Mouse (Mus musculus): Measurements from ENCODE around the gene Sh3bp5l. TPM values are rescaled to one million over a fixed set of nuclear protein-coding genes. Genes with fewer than 3 reads are reported as not detected.
A peak's percentile ranks its signal among the peaks of the same experiment; 100 is the strongest.

Gene Sh3bp5l
- 47.1 and 47.7 TPM in 2 replicates for polyA plus RNA-seq (2015; fragmentation: Nextera tagmentation; extraction: Ambion mirVana)

GRCm38 (mm10) chr11:58330276-58331148, at the start of gene Sh3bp5l, which contains the start of gene Zfp672:
Sh3bp5l (plus strand) TSS chr11:58330724.
Zfp672 (minus strand) TSS chr11:58330339.
- Histone ChIP-seq H3K4me1 (peaks cover 55% of the 10 kb centered on the region), H3K27me3 (replicated peaks) (no peaks in the 10 kb centered on the region), H3K9ac (replicated peaks) (peak within 1 kb of the TSS; percentile 86), H3K9me3 (replicated peaks) (no peaks in the 10 kb centered on the region), H3K4me2 (peak within 1 kb of the TSS; percentile 92), H3K27ac (replicated peaks) (peak within 1 kb of the TSS; percentile 81), H3K36me3 (peaks cover 28% of the 10 kb centered on the region), H3K4me3 (replicated peaks) (peak within 1 kb of the TSS; percentile 91)
- peak; percentile 96 for ATAC-seq (ENCODE audit: low FRiP score)
- under 1% methylated on average over 52 of the region's 52 CpGs for WGBS

- no peak overlapping the region for H3K4me2 ChIP-seq
- WGBS = 89% methylated on average over 13 of the region's 13 CpGs
- ATAC-seq (ENCODE audit: low FRiP score) = no peak
- no peaks in the 10 kb centered on the region for H3K9me3 ChIP-seq (replicated peaks)
- H3K36me3 ChIP-seq = no peaks in the 10 kb centered on the region
- no peaks in the 10 kb centered on the region for H3K4me1 ChIP-seq
- no peak overlapping the region for H3K27ac ChIP-seq (replicated peaks)
- no peaks in the 10 kb centered on the region for H3K27me3 ChIP-seq (replicated peaks)
- no peak overlapping the region for H3K9ac ChIP-seq (replicated peaks)
- H3K4me3 ChIP-seq (replicated peaks) = no peak overlapping the region
Measured at GRCm38 (mm10) chr11:58281970-58282496, 48.5 kb upstream of the Sh3bp5l start.

- Histone ChIP-seq H3K4me2 (no peak overlapping the region), H3K4me3 (replicated peaks) (no peak overlapping the region), H3K9me3 (replicated peaks) (no peaks in the 10 kb centered on the region), H3K4me1 (no peaks in the 10 kb centered on the region), H3K27ac (replicated peaks) (no peak overlapping the region), H3K27me3 (replicated peaks) (no peaks in the 10 kb centered on the region), H3K36me3 (no peaks in the 10 kb centered on the region), H3K9ac (replicated peaks) (no peak overlapping the region)
- 89% methylated on average over 5 of the region's 5 CpGs for WGBS
- ATAC-seq (ENCODE audit: low FRiP score) = no peak
Measured at GRCm38 (mm10) chr11:58282518-58282917, 48.0 kb upstream of the Sh3bp5l start.

GRCm38 (mm10) chr11:58289992-58290682, 40.4 kb upstream of the Sh3bp5l start:
- Histone ChIP-seq H3K9me3 (replicated peaks) (no peaks in the 10 kb centered on the region), H3K27ac (replicated peaks) (no peak overlapping the region), H3K27me3 (replicated peaks) (no peaks in the 10 kb centered on the region), H3K4me1 (no peaks in the 10 kb centered on the region), H3K4me2 (no peak overlapping the region), H3K9ac (replicated peaks) (no peak overlapping the region), H3K36me3 (no peaks in the 10 kb centered on the region), H3K4me3 (replicated peaks) (no peak overlapping the region)
- WGBS = 81% methylated on average over 9 of the region's 9 CpGs
- no peak for ATAC-seq (ENCODE audit: low FRiP score)

GRCm38 (mm10) chr11:58290812-58291211, 39.7 kb upstream of the Sh3bp5l start:
- Histone ChIP-seq H3K4me3 (replicated peaks) (no peak overlapping the region), H3K9ac (replicated peaks) (no peak overlapping the region), H3K4me2 (no peak overlapping the region), H3K9me3 (replicated peaks) (no peaks in the 10 kb centered on the region), H3K27ac (replicated peaks) (no peak overlapping the region), H3K36me3 (no peaks in the 10 kb centered on the region), H3K27me3 (replicated peaks) (no peaks in the 10 kb centered on the region), H3K4me1 (no peaks in the 10 kb centered on the region)
- no peak for ATAC-seq (ENCODE audit: low FRiP score)
- 84% methylated on average over 4 of the region's 4 CpGs for WGBS

GRCm38 (mm10) chr11:58292791-58293190, 37.7 kb upstream of the Sh3bp5l start:
- Histone ChIP-seq H3K4me3 (replicated peaks) (no peak overlapping the region), H3K9me3 (replicated peaks) (no peaks in the 10 kb centered on the region), H3K9ac (replicated peaks) (no peak overlapping the region), H3K36me3 (no peaks in the 10 kb centered on the region), H3K4me1 (no peaks in the 10 kb centered on the region), H3K27me3 (replicated peaks) (no peaks in the 10 kb centered on the region), H3K27ac (replicated peaks) (no peak overlapping the region), H3K4me2 (no peak overlapping the region)
- no peak for ATAC-seq (ENCODE audit: low FRiP score)
- WGBS = 50% methylated on average over 4 of the region's 4 CpGs

GRCm38 (mm10) chr11:58297396-58297795, 33.1 kb upstream of the Sh3bp5l start:
- Histone ChIP-seq H3K4me1 (peaks cover 9% of the 10 kb centered on the region; the same call in 1 of the 2 replicates), H3K36me3 (no peaks in the 10 kb centered on the region), H3K4me3 (replicated peaks) (no peak overlapping the region), H3K9me3 (replicated peaks) (no peaks in the 10 kb centered on the region), H3K27me3 (replicated peaks) (no peaks in the 10 kb centered on the region), H3K4me2 (no peak overlapping the region), H3K9ac (replicated peaks) (no peak overlapping the region), H3K27ac (replicated peaks) (no peak overlapping the region)
- no peak for ATAC-seq (ENCODE audit: low FRiP score)
- WGBS = 59% methylated on average over 6 of the region's 6 CpGs

- ATAC-seq (ENCODE audit: low FRiP score) = peak; percentile 42; the same call in 1 of the 2 replicates
- Histone ChIP-seq H3K9ac (replicated peaks) (0 out of 2 replicates have a peak overlapping the region, but pooled peaks have one; percentile 0), H3K4me2 (peak overlapping the region; percentile 69), H3K9me3 (replicated peaks) (no peaks in the 10 kb centered on the region), H3K36me3 (no peaks in the 10 kb centered on the region), H3K4me1 (peaks cover 16% of the 10 kb centered on the region), H3K27ac (replicated peaks) (peak overlapping the region; percentile 76), H3K4me3 (replicated peaks) (peak overlapping the region; percentile 71), H3K27me3 (replicated peaks) (no peaks in the 10 kb centered on the region)
- WGBS = 13% methylated on average over 13 of the region's 13 CpGs
Measured at GRCm38 (mm10) chr11:58301057-58301456, 29.5 kb upstream of the Sh3bp5l start.

- H3K4me3 ChIP-seq (replicated peaks) = peak overlapping the region; percentile 71
Measured at GRCm38 (mm10) chr11:58301837-58302754, 28.4 kb upstream of the Sh3bp5l start.

GRCm38 (mm10) chr11:58302774-58303445, 27.6 kb upstream of the Sh3bp5l start:
- ATAC-seq (ENCODE audit: low FRiP score) = peak; percentile 11
- under 1% methylated on average over 26 of the region's 26 CpGs for WGBS

More at GRCm38 (mm10) chr11:58301837-58302754, 28.4 kb upstream of the Sh3bp5l start:
- H3K27me3 ChIP-seq (replicated peaks) = no peaks in the 10 kb centered on the region
- peak; percentile 92 for ATAC-seq (ENCODE audit: low FRiP score)
- H3K4me2 ChIP-seq = peak overlapping the region; percentile 69
- peaks cover 23% of the 10 kb centered on the region for H3K4me1 ChIP-seq
- H3K27ac ChIP-seq (replicated peaks) = peak overlapping the region; percentile 90
- under 1% methylated on average over 36 of the region's 36 CpGs for WGBS
- no peaks in the 10 kb centered on the region for H3K36me3 ChIP-seq
- no peaks in the 10 kb centered on the region for H3K9me3 ChIP-seq (replicated peaks)
- H3K9ac ChIP-seq (replicated peaks) = peak overlapping the region; percentile 53

More at GRCm38 (mm10) chr11:58302774-58303445, 27.6 kb upstream of the Sh3bp5l start:
- Histone ChIP-seq H3K9me3 (replicated peaks) (no peaks in the 10 kb centered on the region), H3K27ac (replicated peaks) (peak overlapping the region; percentile 90), H3K27me3 (replicated peaks) (no peaks in the 10 kb centered on the region), H3K4me2 (peak overlapping the region; percentile 69), H3K4me3 (replicated peaks) (peak overlapping the region; percentile 71), H3K9ac (replicated peaks) (peak overlapping the region; percentile 53), H3K4me1 (peaks cover 29% of the 10 kb centered on the region), H3K36me3 (no peaks in the 10 kb centered on the region)
